Mouse (Mus musculus) midbrain, postnatal 0 days (tissue): Measurements from ENCODE around the gene Slc7a1. TPM values are rescaled to one million over a fixed set of nuclear protein-coding genes. Genes with fewer than 3 reads are reported as not detected.
A peak's percentile ranks its signal among the peaks of the same experiment; 100 is the strongest.

Source experiments
- ATAC-seq: fragments of 200-750 bp; cut with Nextera tagmentation; 2 replicates; pipeline ENCODE4 v1.8.0; 2017; ENCODE audit warnings: moderate number of reproducible peaks, mild to moderate bottlenecking, moderate TSS enrichment, moderate library complexity; ENCODE audit not compliant: low FRiP score
- DNase-seq: peaks from one replicate; pipeline ENCODE4 v3.0.0-alpha.2; 2015; ENCODE audit warnings: low spot score
- H3K27ac ChIP-seq: fragments of 300-500 bp; sonication (generic); 2 replicates; pipeline ENCODE4 v1.5.1; 2014; ENCODE audit warnings: low read depth, mild to moderate bottlenecking, low read length, mixed read lengths
- H3K27me3 ChIP-seq: fragments of 300-500 bp; sonication (generic); 2 replicates; pipeline ENCODE4 v1.6.1; 2014; ENCODE audit warnings: low read length, control low read depth, mixed read lengths; ENCODE audit not compliant: insufficient read depth
- H3K36me3 ChIP-seq: fragments of 300-500 bp; sonication (generic); 2 replicates; pipeline ENCODE4 v1.6.1; 2014; ENCODE audit warnings: low read length, control low read depth, mixed read lengths; ENCODE audit not compliant: insufficient read depth
- H3K4me1 ChIP-seq: fragments of 300-500 bp; sonication (generic); 2 replicates; pipeline ENCODE4 v1.6.1; 2014; ENCODE audit warnings: mild to moderate bottlenecking, control low read depth, antibody characterized with exemption, low read length, mixed read lengths; ENCODE audit not compliant: insufficient read depth
- H3K4me2 ChIP-seq: fragments of 300-500 bp; sonication (generic); 2 replicates; pipeline ENCODE4 v1.6.1; 2014; ENCODE audit warnings: low read depth, mild to moderate bottlenecking, low read length, mixed read lengths; ENCODE audit not compliant: poor library complexity, severe bottlenecking
- H3K4me3 ChIP-seq: fragments of 300-500 bp; sonication (generic); 2 replicates; pipeline ENCODE4 v1.5.1; 2014; ENCODE audit warnings: low read depth, mild to moderate bottlenecking, low read length, moderate library complexity
- H3K9ac ChIP-seq: fragments of 300-500 bp; sonication (generic); replicated peaks from 2 replicates; pipeline ENCODE4 v1.6.1; 2014; ENCODE audit warnings: mild to moderate bottlenecking, low read length, moderate library complexity, mixed read lengths; ENCODE audit not compliant: poor library complexity, severe bottlenecking
- H3K9me3 ChIP-seq: fragments of 300-500 bp; sonication (generic); 2 replicates; pipeline ENCODE4 v1.6.1; 2016; ENCODE audit warnings: low read length, control low read depth
- CTCF ChIP-seq: IDR thresholded peaks from 2 replicates; pipeline ENCODE4 v1.5.1; 2016; ENCODE audit warnings: antibody characterized with exemption, mild to moderate bottlenecking
- WGBS: fragments of 180-500 bp; shearing (Covaris S2); extraction: QIAGEN DNeasy Blood & Tissue Kit; methylation state at CpG from one replicate; pipeline ENCODE4 v1.1.7; 2014; 5-methylcytosine and 5-hydroxymethylcytosine counted together
- polyA plus RNA-seq: library from polyadenylated mRNA; unstranded; fragments of >200 nt; fragmentation: Nextera tagmentation; extraction: Ambion mirVana; gene quantifications from 2 replicates; pipeline ENCODE4 v1.2.1, GENCODE M21; 2015
- total RNA-seq: library from RNA; depleted of rRNA; stranded (reverse); fragments of >200 nt; gene quantifications from 2 replicates; pipeline ENCODE4 v1.2.3, GENCODE M21; 2014

Gene Slc7a1
- total and polyA plus RNA-seq, 2 experiments from 2014 or later = 33.8 to 49.8 TPM

DNA sequence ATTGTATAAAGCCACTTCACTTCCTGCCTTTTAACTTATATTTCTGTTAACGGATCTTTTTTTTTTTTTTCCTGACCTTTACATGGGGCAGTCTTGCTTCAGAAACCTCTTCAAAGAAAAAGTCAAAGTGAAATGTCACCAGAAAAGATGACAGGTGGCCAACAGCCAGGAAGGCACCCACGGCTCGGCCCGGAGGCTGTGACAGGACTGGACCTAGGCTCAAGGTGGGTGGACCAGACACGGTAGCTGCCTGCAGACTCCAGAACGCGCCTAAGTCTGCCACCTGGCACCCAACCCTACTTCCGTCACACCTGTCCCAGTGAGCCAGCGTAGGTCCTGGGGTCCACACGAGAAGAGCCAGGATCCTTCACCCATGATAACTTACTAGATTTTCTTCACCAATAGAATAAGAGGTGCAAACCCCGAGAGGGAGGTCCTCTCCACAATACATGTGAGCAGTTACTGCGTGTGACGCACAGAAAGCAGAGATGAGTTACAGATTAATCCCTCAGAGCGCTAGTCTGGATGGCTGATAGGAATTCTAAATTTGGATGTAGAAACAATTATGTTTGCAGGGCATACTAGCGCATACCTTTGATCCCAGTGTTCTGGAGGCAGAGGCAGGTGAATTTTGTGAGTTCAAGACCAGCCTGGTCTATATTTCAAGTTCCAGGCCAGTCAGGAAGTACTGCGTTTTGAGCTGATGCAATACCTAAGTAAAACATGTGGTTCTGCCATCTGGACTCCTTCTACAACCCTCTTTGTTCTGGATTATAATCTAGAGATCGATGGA, 22.1 kb downstream of the Slc7a1 start:
- no peak for ATAC-seq
- TF ChIP-seq CTCF = no peak
- DNase-seq = no peak
- H3K4me3 ChIP-seq = no peak overlapping the region
- H3K9ac ChIP-seq = no peak overlapping the region
- no peak overlapping the region for H3K27ac ChIP-seq
- H3K4me2 ChIP-seq = no peak overlapping the region
- H3K4me1 ChIP-seq = no peaks in the 10 kb centered on the region
- H3K27me3 ChIP-seq = no peaks in the 10 kb centered on the region
- H3K9me3 ChIP-seq = no peaks in the 10 kb centered on the region
- H3K36me3 ChIP-seq = no peaks in the 10 kb centered on the region
- WGBS = 86% methylated on average over 17 of the region's 17 CpGs

DNA sequence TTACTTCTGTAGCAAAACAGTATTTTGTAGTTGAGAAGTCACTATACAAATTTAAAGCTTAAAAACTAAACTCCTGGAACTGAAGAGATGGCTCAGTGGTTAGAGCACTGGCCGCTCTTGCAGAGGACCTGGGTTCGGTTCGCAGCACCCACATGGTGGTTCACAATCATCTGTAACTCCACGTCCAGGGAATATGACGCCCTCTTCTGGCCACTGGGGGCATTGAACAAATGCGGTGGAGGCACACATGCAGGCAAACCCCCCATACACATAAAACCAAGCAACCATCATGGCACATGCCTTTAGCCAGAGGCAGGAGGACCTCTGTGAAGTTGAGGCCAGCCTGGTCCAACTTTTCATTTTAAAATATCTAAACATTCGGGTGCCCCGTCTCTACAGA, 23.3 kb downstream of the Slc7a1 start:
- WGBS = 94% methylated on average over 8 of the region's 8 CpGs
- DNase-seq = no peak

DNA sequence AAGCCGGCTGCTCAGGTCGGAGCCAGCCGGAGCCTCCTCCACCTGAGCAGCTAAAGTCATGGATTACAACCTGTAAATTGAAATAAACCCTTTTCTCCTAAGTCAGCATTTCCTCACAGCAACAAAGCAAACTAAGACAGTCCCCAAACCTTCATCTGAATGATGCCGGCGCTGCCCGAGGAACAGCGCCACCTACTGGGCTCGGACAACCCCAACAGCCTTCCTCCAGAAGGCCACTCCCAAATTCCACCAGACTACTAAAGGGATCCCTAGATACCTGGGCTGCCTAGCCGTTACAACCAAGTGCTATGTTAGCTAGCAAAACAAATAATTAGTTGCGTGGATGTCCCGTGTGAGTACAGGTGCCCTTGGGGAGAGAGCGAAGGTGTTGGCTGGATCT, 24.2 kb downstream of the Slc7a1 start:
- WGBS = 73% methylated on average over 12 of the region's 12 CpGs
- H3K27me3 ChIP-seq = no peaks in the 10 kb centered on the region

More for the DNA sequence above, 23.3 kb downstream of the Slc7a1 start:
- no peaks in the 10 kb centered on the region for H3K9me3 ChIP-seq
- H3K4me3 ChIP-seq = no peak overlapping the region
- H3K4me2 ChIP-seq = no peak overlapping the region
- ATAC-seq = no peak
- no peaks in the 10 kb centered on the region for H3K27me3 ChIP-seq
- no peak overlapping the region for H3K9ac ChIP-seq
- H3K36me3 ChIP-seq = no peaks in the 10 kb centered on the region
- peak; percentile 13; the same call in 1 of the 2 replicates for TF ChIP-seq CTCF
- no peak overlapping the region for H3K27ac ChIP-seq
- no peaks in the 10 kb centered on the region for H3K4me1 ChIP-seq

DNA sequence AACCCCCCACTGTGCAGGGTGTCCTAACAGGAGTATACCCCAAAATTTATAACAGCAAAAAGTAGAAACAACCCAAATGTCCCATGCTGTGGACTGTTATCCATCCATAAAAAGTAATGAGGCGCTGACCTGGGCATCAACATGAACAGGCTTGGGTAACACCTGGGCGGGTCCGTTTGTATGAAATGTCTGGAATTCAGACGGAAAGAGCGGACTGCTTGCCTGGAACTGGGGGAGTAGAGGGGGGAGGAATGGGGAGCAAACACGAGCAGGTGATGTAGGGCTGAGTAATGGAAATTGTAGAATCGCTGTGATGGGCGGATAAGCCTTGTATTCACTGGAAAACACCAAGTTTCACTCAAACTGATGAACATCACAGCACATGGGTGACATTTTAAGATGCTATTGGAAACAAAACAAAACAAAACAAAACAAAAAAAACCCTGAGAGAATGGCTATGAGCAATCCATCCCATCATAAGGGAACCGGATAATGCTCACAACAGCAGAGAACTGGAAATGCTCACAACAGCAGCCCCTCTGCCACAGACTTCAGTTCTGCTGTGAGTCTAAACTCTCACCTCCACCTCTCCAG, 26.5 kb downstream of the Slc7a1 start:
- no peaks in the 10 kb centered on the region for H3K27me3 ChIP-seq
- no peaks in the 10 kb centered on the region for H3K4me1 ChIP-seq
- TF ChIP-seq CTCF = no peak
- no peak overlapping the region for H3K9ac ChIP-seq
- no peak for ATAC-seq
- WGBS = 92% methylated on average over 9 of the region's 9 CpGs
- H3K27ac ChIP-seq = no peak overlapping the region
- H3K4me2 ChIP-seq = no peak overlapping the region
- no peak for DNase-seq
- no peak overlapping the region for H3K4me3 ChIP-seq
- no peaks in the 10 kb centered on the region for H3K9me3 ChIP-seq
- no peaks in the 10 kb centered on the region for H3K36me3 ChIP-seq

More for the DNA sequence above, 24.2 kb downstream of the Slc7a1 start:
- DNase-seq (no peak), ATAC-seq (no peak)
- Histone ChIP-seq H3K27ac (no peak overlapping the region), H3K4me1 (no peaks in the 10 kb centered on the region), H3K9ac (no peak overlapping the region), H3K4me3 (no peak overlapping the region), H3K9me3 (no peaks in the 10 kb centered on the region), H3K4me2 (no peak overlapping the region), H3K36me3 (no peaks in the 10 kb centered on the region)
- peak; percentile 55 for TF ChIP-seq CTCF

DNA sequence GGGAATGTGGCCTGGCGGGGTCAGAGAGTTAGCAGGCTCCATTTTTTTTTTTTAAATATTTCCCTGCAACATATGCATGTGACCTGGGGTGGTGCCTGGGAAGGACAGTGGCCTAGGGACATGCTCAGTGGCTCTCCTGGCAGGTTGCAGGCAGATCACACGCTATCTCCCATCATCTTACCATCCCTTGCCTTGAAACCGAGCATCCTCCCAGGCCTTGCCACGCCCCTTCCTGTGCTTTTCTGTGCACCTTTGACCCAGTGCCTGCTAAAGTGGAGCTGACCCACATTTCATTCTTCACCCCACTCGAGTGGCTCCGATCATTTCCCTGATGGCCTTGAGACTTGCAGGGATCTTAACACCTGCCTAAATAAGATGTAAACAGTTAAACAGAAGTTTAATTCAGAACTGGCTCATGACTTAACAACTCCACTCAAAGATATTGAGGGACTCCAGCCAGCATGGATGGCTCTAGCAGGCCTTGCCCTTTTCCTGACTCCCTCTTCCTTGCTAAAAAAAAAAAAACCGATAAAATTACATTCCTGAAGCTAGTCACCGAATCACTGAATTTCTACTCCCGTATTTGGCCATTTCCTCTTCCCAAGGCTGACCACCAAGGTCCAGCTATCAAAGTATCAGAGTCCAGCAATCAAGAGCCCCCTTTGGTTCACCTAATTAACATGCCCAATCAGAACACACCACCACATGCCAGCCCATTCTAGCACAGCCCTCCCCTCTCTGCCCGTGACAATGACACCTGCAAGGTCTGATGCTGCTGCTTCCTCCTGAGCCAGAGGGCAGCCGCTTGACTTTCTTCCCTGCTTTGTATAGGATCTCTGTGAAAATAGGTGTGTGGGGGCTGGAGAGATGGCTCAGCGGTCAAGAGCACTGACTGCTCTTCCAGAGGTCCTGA, 27.4 kb downstream of the Slc7a1 start:
- ATAC-seq = no peak
- WGBS = 88% methylated on average over 12 of the region's 12 CpGs

More for the DNA sequence above, 27.4 kb downstream of the Slc7a1 start:
- no peak overlapping the region for H3K9ac ChIP-seq
- no peaks in the 10 kb centered on the region for H3K4me1 ChIP-seq
- no peak overlapping the region for H3K4me3 ChIP-seq
- no peak overlapping the region for H3K4me2 ChIP-seq
- no peaks in the 10 kb centered on the region for H3K36me3 ChIP-seq
- H3K27ac ChIP-seq = no peak overlapping the region
- TF ChIP-seq CTCF = no peak
- DNase-seq = no peak
- H3K27me3 ChIP-seq = no peaks in the 10 kb centered on the region
- no peaks in the 10 kb centered on the region for H3K9me3 ChIP-seq
